Mouse (Mus musculus) kidney, postnatal 36 days (tissue): ENCODE results near the gene Cdh12.
"Not testable (repeated sequence)": the region's sequence is repeated elsewhere in the genome, so short reads cannot be mapped to it uniquely, and the experiment has no call there.

ENCODE experiments used
- DNase-seq, 2 experiments: peaks; one replicate each; pipeline ENCODE4 v3.0.0; 2021 to 2022; ENCODE audit warnings: mixed read lengths in 2 of 2

The Cdh12 gene

GRCm38 (mm10) chr15:20448861-20449663 lies at the start of gene Cdh12:
Gene Cdh12, plus strand, starts transcription at chr15:20449265.
- no peak for DNase-seq

- no peak for DNase-seq
Observed at GRCm38 (mm10) chr15:20403596-20403995, 45.5 kb upstream of the Cdh12 start.

- no peak for DNase-seq
Observed at GRCm38 (mm10) chr15:20413397-20413796, 35.7 kb upstream of the Cdh12 start.

GRCm38 (mm10) chr15:20436356-20436755 lies 12.7 kb upstream of the Cdh12 start:
- no peak for DNase-seq

GRCm38 (mm10) chr15:20450558-20450957 lies 1.5 kb downstream of the Cdh12 start:
- DNase-seq: no peak

GRCm38 (mm10) chr15:20458508-20458907 lies 9.4 kb downstream of the Cdh12 start:
- DNase-seq: no peak

- no peak for DNase-seq
Observed at GRCm38 (mm10) chr15:20462500-20462899, 13.4 kb downstream of the Cdh12 start.

- no peak for DNase-seq
Observed at GRCm38 (mm10) chr15:20463601-20464000, 14.5 kb downstream of the Cdh12 start.

GRCm38 (mm10) chr15:20550979-20551378 lies 101.9 kb downstream of the Cdh12 start:
- no peak for DNase-seq

GRCm38 (mm10) chr15:20571012-20571411 lies 121.9 kb downstream of the Cdh12 start:
- no peak for DNase-seq

- no peak for DNase-seq
Observed at GRCm38 (mm10) chr15:20582567-20583075, 133.6 kb downstream of the Cdh12 start.

GRCm38 (mm10) chr15:20591599-20591998 lies 142.5 kb downstream of the Cdh12 start:
- no peak for DNase-seq

GRCm38 (mm10) chr15:20605751-20606150 lies 156.7 kb downstream of the Cdh12 start:
- not testable (repeated sequence) for DNase-seq

GRCm38 (mm10) chr15:20634593-20634992 lies 185.5 kb downstream of the Cdh12 start:
- no peak for DNase-seq

- DNase-seq: no peak
Observed at GRCm38 (mm10) chr15:20639155-20639554, 190.1 kb downstream of the Cdh12 start.

GRCm38 (mm10) chr15:20642905-20643414 lies 193.9 kb downstream of the Cdh12 start:
- DNase-seq: no peak

- no peak for DNase-seq
Observed at GRCm38 (mm10) chr15:20660221-20660620, 211.2 kb downstream of the Cdh12 start.

GRCm38 (mm10) chr15:20666650-20667049 lies 217.6 kb downstream of the Cdh12 start, which contains the start of gene Acot10:
Gene Acot10, minus strand, starts transcription at chr15:20666750.
- no peak for DNase-seq

GRCm38 (mm10) chr15:20667350-20667749 lies 218.3 kb downstream of the Cdh12 start:
- DNase-seq: no peak

GRCm38 (mm10) chr15:20667989-20668388 lies 218.9 kb downstream of the Cdh12 start:
- DNase-seq: no peak

- DNase-seq: not testable (repeated sequence)
Observed at GRCm38 (mm10) chr15:20669507-20669906, 220.4 kb downstream of the Cdh12 start.

- DNase-seq: no peak
Observed at GRCm38 (mm10) chr15:20682719-20683118, 233.7 kb downstream of the Cdh12 start.

- no peak for DNase-seq
Observed at GRCm38 (mm10) chr15:20684200-20684599, 235.1 kb downstream of the Cdh12 start.

- DNase-seq: no peak
Observed at GRCm38 (mm10) chr15:20696229-20696628, 247.2 kb downstream of the Cdh12 start.
